Comparison of ENCODE assay signal across 13 mouse cellular contexts in genomic region chr7:101501675-101502074, GRCm38 (mm10).
DNase-seq lines count a peak whose midpoint lies in the region; ATAC-seq and TF ChIP-seq lines count a peak whose summit lies in the region.
"Had no signal": no experiment of that assay in that cellular context is flagged by ENCODE, and none has a peak within 500 bp of the region (broad histone marks: within the 10 kb centered on the region; RNA-seq: fewer than 3 reads in every experiment).

No protein-coding gene starts in this region.

- no peaks in the 10 kb centered on the region for H3K79me2 ChIP-seq in CH12.LX (replicated peaks; ENCODE audit: control insufficient read depth, extremely low read depth, insufficient read depth, poor library complexity, severe bottlenecking)

- no peaks in the 10 kb centered on the region for H3K27me3 ChIP-seq in forebrain, postnatal 0 days (ENCODE audit: insufficient read depth, low read length)
- peaks cover 72% of the 10 kb centered on the region for H3K27me3 ChIP-seq in forebrain, embryonic 10.5 days (ENCODE audit: poor library complexity, severe bottlenecking)
- H3K27me3 ChIP-seq in liver, embryonic 11.5 days (replicated peaks; ENCODE audit: control insufficient read depth, insufficient read depth, low read length), result peaks cover 15% of the 10 kb centered on the region
- H3K27me3 ChIP-seq in CH12.LX (replicated peaks), result peaks cover 81% of the 10 kb centered on the region
- H3K27me3 ChIP-seq: Patski had no signal

- no peak overlapping the region for H3K4me2 ChIP-seq in forebrain, postnatal 0 days (ENCODE audit: low read depth)
- no peak overlapping the region for H3K4me2 ChIP-seq in liver, embryonic 11.5 days
- H3K4me2 ChIP-seq in CH12.LX (ENCODE audit: insufficient read depth, low read depth, poor library complexity, severe bottlenecking), result no peak overlapping the region
- H3K4me2 ChIP-seq: embryonic facial prominence, embryonic 13.5 days; hindbrain, embryonic 12.5 days; lung, embryonic 15.5 days had no signal

- DNase-seq in forebrain, postnatal 0 days, result no peak
- no peak for DNase-seq in forebrain, embryonic 10.5 days (ENCODE audit: extremely low spot score, low spot score)
- peak; percentile 26 for DNase-seq in liver
- DNase-seq in liver, embryonic 11.5 days (ENCODE audit: low spot score), result no peak
- DNase-seq in CH12.LX (ENCODE audit: extremely low read depth), result peak; percentile 27
- peak; percentile 65 for DNase-seq in induced T-regulatory cell, adult 2 months (ENCODE audit: low read depth)
- no peak for DNase-seq in gastrocnemius, postnatal 10 days
- no peak for DNase-seq in embryo, embryonic 11 days
- DNase-seq: cerebellum, adult 18-20 months had no signal

- H3K27ac ChIP-seq in forebrain, postnatal 0 days (ENCODE audit: low read depth, low read length), result no peak overlapping the region
- H3K27ac ChIP-seq in forebrain, embryonic 10.5 days, result no peak overlapping the region
- no peak overlapping the region for H3K27ac ChIP-seq in liver, embryonic 11.5 days (ENCODE audit: low read depth, low read length)
- no peak overlapping the region for H3K27ac ChIP-seq in CH12.LX (ENCODE audit: insufficient read depth, low read depth)
- H3K27ac ChIP-seq: embryonic facial prominence, embryonic 13.5 days; hindbrain, embryonic 12.5 days; lung, embryonic 15.5 days had no signal

- in situ Hi-C loops in CH12.LX (cut with MboI; ENCODE audit: low pct_ligation_motif_present, low pct_unique_long_range_greater_than_20kb, low sequenced_read_pairs), result loop anchor here (5.0 to 25.0 kb wide), 3 partner anchors 44 to 587 kb away; partner anchors contain the start of genes Gm45837 and Pde2a

- H3K4me1 ChIP-seq in forebrain, postnatal 0 days (ENCODE audit: insufficient read depth), result no peaks in the 10 kb centered on the region
- H3K4me1 ChIP-seq in forebrain, embryonic 10.5 days, result peaks cover 35% of the 10 kb centered on the region
- peaks cover 6% of the 10 kb centered on the region; the same call in 1 of the 2 replicates for H3K4me1 ChIP-seq in liver, embryonic 11.5 days (replicated peaks; ENCODE audit: control insufficient read depth, insufficient read depth, low read length)
- H3K4me1 ChIP-seq in CH12.LX (ENCODE audit: control insufficient read depth in 1 of 2, insufficient read depth in 2 of 2), result peaks cover 5 to 19% of the 10 kb centered on the region in 2 experiments

- no peak overlapping the region for H3K4me3 ChIP-seq in forebrain, postnatal 0 days (ENCODE audit: low read depth, low read length)
- H3K4me3 ChIP-seq in forebrain, embryonic 10.5 days, result no peak overlapping the region
- no peak overlapping the region for H3K4me3 ChIP-seq in liver, embryonic 11.5 days (ENCODE audit: low read depth, low read length)
- H3K4me3 ChIP-seq in CH12.LX (replicated peaks in 1 of 3; ENCODE audit: low read depth in 2 of 3, low read length in 2 of 3, poor library complexity in 1 of 3), result no peak overlapping the region
- H3K4me3 ChIP-seq: embryonic facial prominence, embryonic 13.5 days; hindbrain, embryonic 12.5 days; lung, embryonic 15.5 days had no signal

- TF ChIP-seq POLR2A in CH12.LX (IDR thresholded peaks at IDR 0.05; ENCODE audit: low read depth, low read length), result no peak

- 79% methylated on average over 6 of the region's 6 CpGs for WGBS in forebrain, postnatal 0 days
- 75% methylated on average over 6 of the region's 6 CpGs for WGBS in forebrain, embryonic 10.5 days
- 59% methylated on average over 6 of the region's 6 CpGs for WGBS in liver, embryonic 11.5 days

- H3K9me3 ChIP-seq in forebrain, postnatal 0 days (ENCODE audit: low read length), result no peaks in the 10 kb centered on the region
- peaks cover 4% of the 10 kb centered on the region for H3K9me3 ChIP-seq in forebrain, embryonic 10.5 days
- no peaks in the 10 kb centered on the region for H3K9me3 ChIP-seq in liver, embryonic 11.5 days (ENCODE audit: control insufficient read depth, low read length)
- H3K9me3 ChIP-seq in CH12.LX (replicated peaks; ENCODE audit: low read length), result peaks cover 3% of the 10 kb centered on the region
- H3K9me3 ChIP-seq: embryonic facial prominence, embryonic 13.5 days; hindbrain, embryonic 12.5 days; lung, embryonic 15.5 days had no signal

- no peak for TF ChIP-seq EP300 in CH12.LX (IDR thresholded peaks at IDR 0.05; ENCODE audit: low read length)

- H3K9ac ChIP-seq in forebrain, postnatal 0 days, result no peak overlapping the region
- H3K9ac ChIP-seq in liver, embryonic 11.5 days (ENCODE audit: low read depth, low read length), result no peak overlapping the region
- H3K9ac ChIP-seq in CH12.LX (ENCODE audit: insufficient read depth, low read depth), result no peak overlapping the region
- H3K9ac ChIP-seq: embryonic facial prominence, embryonic 13.5 days; hindbrain, embryonic 12.5 days; lung, embryonic 15.5 days had no signal

- no peak for ATAC-seq in forebrain, postnatal 0 days
- no peak for ATAC-seq in liver, embryonic 11.5 days (replicated peaks; ENCODE audit: low FRiP score)
- ATAC-seq: Patski had no signal

- peaks cover 26% of the 10 kb centered on the region for H3K36me3 ChIP-seq in forebrain, postnatal 0 days (ENCODE audit: insufficient read depth)
- no peaks in the 10 kb centered on the region for H3K36me3 ChIP-seq in forebrain, embryonic 10.5 days (replicated peaks)
- no peaks in the 10 kb centered on the region for H3K36me3 ChIP-seq in liver, embryonic 11.5 days (ENCODE audit: control insufficient read depth, insufficient read depth, low read length)
- H3K36me3 ChIP-seq in CH12.LX (replicated peaks in 1 of 2; ENCODE audit: control insufficient read depth in 1 of 2, insufficient read depth in 1 of 2, low read length in 1 of 2), result no peaks in the 10 kb centered on the region
- H3K36me3 ChIP-seq: embryonic facial prominence, embryonic 13.5 days; hindbrain, embryonic 12.5 days; lung, embryonic 15.5 days had no signal

- dilution Hi-C loops in CH12.LX (cut with MboI; ENCODE audit: extremely low pct_ligation_motif_present, extremely low pct_unique_long_range_greater_than_20kb, low sequenced_read_pairs), result no loop called here

- peak; percentile 40 for TF ChIP-seq CTCF in forebrain, postnatal 0 days (IDR thresholded peaks at IDR 0.05; ENCODE audit: low read depth)
- TF ChIP-seq CTCF in CH12.LX (conservative IDR thresholded peaks at IDR 0.05 in 1 of 2, IDR thresholded peaks at IDR 0.05 in 1 of 2; ENCODE audit: low read depth in 2 of 2, low read length in 2 of 2), result peak in 1 of 2 experiments; percentile 54; a peak in 2 of 4 replicates

- TF ChIP-seq RAD21 in CH12.LX (IDR thresholded peaks at IDR 0.05; ENCODE audit: low read depth, low read length), result peak; percentile 15

TF ChIP-seq in CH12.LX, 34 proteins besides CTCF, POLR2A, EP300 and RAD21:
- TF ChIP-seq SMC3 (IDR thresholded peaks at IDR 0.05; ENCODE audit: low read depth, low read length) (peak; percentile 49), MYC (IDR thresholded peaks at IDR 0.05; ENCODE audit: low read depth, low read length) (no peak)

Comparison
In these comparisons a context has a peak if more than half of its experiments do, and no peak if none do; other contexts are left out.
1. DNase-seq: peak in liver (single experiment), CH12.LX (single experiment) and induced T-regulatory cell, adult 2 months (single experiment); none in forebrain, postnatal 0 days (single experiment), forebrain, embryonic 10.5 days (single experiment), liver, embryonic 11.5 days (single experiment), gastrocnemius, postnatal 10 days (single experiment) and embryo, embryonic 11 days (single experiment).